Mouse (Mus musculus) erythroblast, embryonic 14.5 days (primary cell): Measurements from ENCODE around the gene Il9r. TPM values are rescaled to one million over a fixed set of nuclear protein-coding genes. Genes with fewer than 3 reads are reported as not detected.

ENCODE experiments used
- H3K27me3 ChIP-seq: 2 replicates; pipeline ENCODE4 v1.6.1; 2012; ENCODE audit warnings: inconsistent platforms; ENCODE audit not compliant: control insufficient read depth
- H3K36me3 ChIP-seq: 2 replicates; pipeline ENCODE4 v1.6.1; 2012; ENCODE audit warnings: mild to moderate bottlenecking, inconsistent platforms; ENCODE audit not compliant: control insufficient read depth
- H3K4me1 ChIP-seq: 2 replicates; pipeline ENCODE4 v1.6.1; 2012; ENCODE audit warnings: inconsistent platforms; ENCODE audit not compliant: control insufficient read depth
- H3K4me3 ChIP-seq: replicated peaks from 2 replicates; pipeline ENCODE3; 2012; ENCODE audit warnings: moderate library complexity, mild to moderate bottlenecking, inconsistent platforms
- H3K9me3 ChIP-seq: 2 replicates; pipeline ENCODE4 v1.6.1; 2012; ENCODE audit warnings: low read length, inconsistent platforms, mixed read lengths; ENCODE audit not compliant: control insufficient read depth
- GATA1 ChIP-seq: IDR thresholded peaks from 2 replicates; pipeline ENCODE4 v1.6.1; 2012; ENCODE audit warnings: low read length, inconsistent platforms, mixed read lengths
- TAL1 ChIP-seq: IDR thresholded peaks from 3 replicates; pipeline ENCODE4 v1.6.1; 2012; ENCODE audit warnings: low read length, inconsistent platforms, mixed read lengths
- polyA plus RNA-seq: library from polyadenylated mRNA; stranded (reverse); fragments of >175 nt; gene quantifications from 2 replicates; pipeline ENCODE4 v1.2.3, GENCODE M21; 2012

Gene Il9r
- polyA plus RNA-seq, 1 experiment = not detected

DNA sequence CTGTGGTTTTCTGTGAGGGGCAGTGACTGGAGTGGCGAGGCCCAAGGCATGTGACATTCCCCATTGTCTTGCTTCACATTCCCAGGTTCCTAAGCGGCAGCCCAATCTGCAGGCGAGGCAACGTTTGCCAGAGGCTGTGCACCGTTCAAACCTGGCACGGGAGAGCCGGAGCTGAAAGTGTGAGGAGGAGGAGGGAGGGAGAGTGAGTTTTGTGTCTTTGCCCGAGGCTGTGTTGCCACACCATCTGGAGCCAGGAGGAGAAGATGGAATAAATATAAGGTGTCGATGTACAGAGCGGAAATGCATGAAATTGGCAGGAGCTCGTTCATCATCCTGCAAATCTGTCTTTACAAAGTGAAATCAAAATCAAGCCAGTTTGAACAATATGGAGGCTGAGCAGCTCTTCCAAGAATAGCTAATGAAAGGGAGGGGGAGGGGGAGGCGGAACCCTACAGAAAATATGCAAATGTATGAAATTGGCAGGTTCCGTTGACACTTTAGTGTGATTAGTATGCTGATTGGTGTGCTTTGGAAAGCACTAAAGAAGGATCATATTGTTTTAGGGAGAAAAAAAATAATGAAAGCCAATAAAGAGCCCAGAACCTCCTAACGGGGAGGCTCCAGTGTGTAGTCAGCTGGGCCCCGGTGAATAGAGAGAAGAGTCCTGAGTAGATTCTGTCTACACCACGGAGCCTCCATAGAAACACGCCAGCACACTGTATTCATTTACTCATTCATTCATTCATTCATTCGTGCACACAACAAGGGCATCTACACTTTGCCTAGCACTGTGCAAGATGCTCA, 42.1 kb downstream of the Il9r start:
- no peak overlapping the region for H3K4me3 ChIP-seq
- peaks cover 4% of the 10 kb centered on the region for H3K4me1 ChIP-seq
- H3K36me3 ChIP-seq = no peaks in the 10 kb centered on the region
- H3K27me3 ChIP-seq = peaks cover 23% of the 10 kb centered on the region
- TF ChIP-seq TAL1 (no peak), GATA1 (no peak)
- no peaks in the 10 kb centered on the region for H3K9me3 ChIP-seq

DNA sequence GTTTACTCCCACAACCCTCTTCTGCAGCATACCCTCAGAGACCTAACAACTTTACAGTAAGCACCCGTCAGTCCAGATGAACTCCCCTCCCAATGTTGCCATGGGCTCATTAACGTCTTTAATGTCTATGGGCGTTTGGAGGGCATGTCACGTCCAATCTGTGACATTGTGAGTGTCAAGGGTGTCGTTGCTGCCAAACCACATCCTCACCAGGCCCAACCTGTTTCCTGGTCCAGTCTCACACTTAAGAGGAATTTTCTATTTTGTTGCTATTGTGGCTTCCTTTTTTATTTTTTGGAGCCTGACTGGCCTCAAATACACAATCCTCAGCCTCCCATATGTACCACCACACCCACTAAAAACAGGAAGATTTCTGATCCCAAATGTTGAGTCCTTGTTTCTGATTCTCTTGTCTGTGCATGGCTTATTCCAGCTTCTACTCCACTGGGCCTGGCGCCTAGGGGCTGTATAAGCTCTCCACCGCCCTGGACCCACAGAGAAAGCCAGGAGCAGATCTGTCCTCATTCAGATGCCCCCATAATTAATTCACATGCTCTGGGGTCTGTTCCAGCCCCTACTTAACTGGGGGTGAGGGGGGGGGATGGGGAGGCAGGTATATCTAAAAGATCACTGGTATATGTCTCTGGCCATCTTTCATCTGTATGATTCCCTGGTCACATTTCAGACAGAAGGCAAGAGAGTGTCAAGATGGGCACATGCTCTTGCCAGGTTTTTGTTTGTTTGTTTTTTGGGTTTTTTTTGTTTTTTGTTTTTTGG, 43.0 kb downstream of the Il9r start:
- H3K27me3 ChIP-seq = peaks cover 19% of the 10 kb centered on the region
- TF ChIP-seq GATA1 = no peak
- no peak for TF ChIP-seq TAL1
- H3K4me1 ChIP-seq = peaks cover under 1% of the 10 kb centered on the region
- no peaks in the 10 kb centered on the region for H3K36me3 ChIP-seq
- H3K4me3 ChIP-seq = no peak overlapping the region
- no peaks in the 10 kb centered on the region for H3K9me3 ChIP-seq

- Histone ChIP-seq H3K36me3 (no peaks in the 10 kb centered on the region), H3K27me3 (no peaks in the 10 kb centered on the region), H3K9me3 (no peaks in the 10 kb centered on the region), H3K4me3 (no peak overlapping the region), H3K4me1 (no peaks in the 10 kb centered on the region)
- no peak for TF ChIP-seq TAL1
- no peak for TF ChIP-seq GATA1
These were observed 46.9 kb downstream of the Il9r start for GRCm38 (mm10) chr11:32153216-32153615.

DNA sequence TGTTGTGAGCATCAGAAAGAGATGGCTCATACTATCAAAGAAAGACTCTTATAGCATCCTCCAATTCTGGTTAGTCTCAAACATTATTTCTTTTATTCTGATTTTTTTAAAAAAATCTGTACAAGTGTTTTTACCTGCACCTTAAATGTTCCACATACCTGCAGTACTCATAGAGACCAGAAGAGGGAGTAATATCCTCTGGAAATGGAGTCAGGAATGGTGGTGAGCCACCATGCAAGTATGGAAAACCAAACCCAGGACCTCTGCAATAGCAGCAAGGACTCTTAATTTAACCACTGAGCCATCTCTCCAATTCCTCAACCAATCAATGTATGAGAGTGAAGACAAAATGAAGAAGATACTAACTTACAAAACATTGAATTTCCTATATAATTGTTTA, 47.3 kb downstream of the Il9r start:
- Histone ChIP-seq H3K36me3 (no peaks in the 10 kb centered on the region), H3K27me3 (no peaks in the 10 kb centered on the region), H3K4me3 (no peak overlapping the region), H3K9me3 (no peaks in the 10 kb centered on the region), H3K4me1 (no peaks in the 10 kb centered on the region)
- no peak for TF ChIP-seq TAL1
- TF ChIP-seq GATA1 = no peak

DNA sequence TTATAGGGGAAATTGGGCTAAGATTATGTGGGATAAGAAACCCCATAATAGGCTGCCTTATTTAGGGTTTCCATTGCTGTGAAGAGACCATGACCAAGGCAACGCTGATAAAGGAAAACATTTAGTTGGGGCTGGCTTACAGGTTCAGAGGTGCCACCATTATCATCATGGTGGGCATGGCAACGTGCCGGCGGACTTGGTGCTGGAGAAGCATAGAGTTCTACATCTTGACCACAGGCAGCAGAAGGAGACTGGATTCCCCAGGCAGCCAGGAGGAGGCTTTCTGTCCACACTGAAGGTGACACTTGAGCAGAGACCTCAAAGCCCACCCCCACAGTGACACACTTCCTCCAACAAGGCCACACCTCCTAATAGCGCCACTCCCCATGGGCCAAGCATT, 48.8 kb downstream of the Il9r start:
- TF ChIP-seq TAL1 (no peak), GATA1 (no peak)
- no peaks in the 10 kb centered on the region for H3K9me3 ChIP-seq

DNA sequence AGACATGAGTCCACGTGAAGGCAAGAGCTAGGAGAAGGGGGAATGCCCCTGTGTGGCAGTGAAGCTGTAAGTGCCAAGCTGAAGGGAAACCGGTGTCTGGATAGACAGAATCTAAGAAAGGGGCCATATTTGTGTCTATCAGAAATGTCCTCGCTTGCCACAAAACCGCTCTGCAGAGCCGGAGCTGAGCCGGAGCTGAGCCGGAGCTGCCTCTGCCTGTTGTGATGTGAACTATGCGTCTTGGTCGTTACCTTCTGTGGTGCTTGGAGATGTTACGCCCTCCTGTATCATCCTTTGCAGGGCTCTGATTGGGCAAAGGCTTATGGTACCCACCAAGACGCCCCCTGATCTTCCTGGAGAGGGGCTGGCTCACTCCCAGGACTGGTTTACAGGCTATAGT, 50.5 kb downstream of the Il9r start:
- H3K27me3 ChIP-seq = no peaks in the 10 kb centered on the region; the same call in 1 of the 2 replicates
- H3K36me3 ChIP-seq = no peaks in the 10 kb centered on the region
- no peak overlapping the region for H3K4me3 ChIP-seq
- H3K4me1 ChIP-seq = no peaks in the 10 kb centered on the region
- H3K9me3 ChIP-seq = no peaks in the 10 kb centered on the region
- TF ChIP-seq GATA1 (no peak), TAL1 (no peak)

More for the DNA sequence above, 48.8 kb downstream of the Il9r start:
- no peaks in the 10 kb centered on the region; the same call in 1 of the 2 replicates for H3K27me3 ChIP-seq
- no peaks in the 10 kb centered on the region for H3K36me3 ChIP-seq
- no peak overlapping the region for H3K4me3 ChIP-seq
- H3K4me1 ChIP-seq = no peaks in the 10 kb centered on the region

DNA sequence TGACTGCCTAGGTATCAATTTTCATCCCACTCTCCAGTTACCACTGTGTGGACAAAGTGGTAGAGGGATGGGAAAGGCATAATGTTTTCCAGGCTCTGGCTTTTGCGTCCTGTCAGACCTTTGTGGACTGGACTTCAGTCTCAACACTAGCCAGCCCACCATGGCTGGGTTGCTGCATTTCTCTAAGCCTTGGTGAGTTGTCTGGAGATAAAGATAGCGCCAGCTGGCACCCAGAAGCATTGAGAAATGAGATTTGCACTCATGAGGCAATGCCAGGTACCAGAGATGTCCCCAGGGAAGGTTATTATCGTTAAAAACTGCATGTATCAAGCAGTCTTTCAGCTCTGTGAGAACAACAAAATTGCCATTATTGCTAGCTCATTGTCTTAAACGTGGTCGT, 57.3 kb downstream of the Il9r start:
- no peaks in the 10 kb centered on the region for H3K4me1 ChIP-seq
- H3K4me3 ChIP-seq = no peak overlapping the region
- no peaks in the 10 kb centered on the region for H3K36me3 ChIP-seq
- no peaks in the 10 kb centered on the region; the same call in 1 of the 2 replicates for H3K27me3 ChIP-seq
- TF ChIP-seq GATA1 (no peak), TAL1 (no peak)
- no peaks in the 10 kb centered on the region for H3K9me3 ChIP-seq

DNA sequence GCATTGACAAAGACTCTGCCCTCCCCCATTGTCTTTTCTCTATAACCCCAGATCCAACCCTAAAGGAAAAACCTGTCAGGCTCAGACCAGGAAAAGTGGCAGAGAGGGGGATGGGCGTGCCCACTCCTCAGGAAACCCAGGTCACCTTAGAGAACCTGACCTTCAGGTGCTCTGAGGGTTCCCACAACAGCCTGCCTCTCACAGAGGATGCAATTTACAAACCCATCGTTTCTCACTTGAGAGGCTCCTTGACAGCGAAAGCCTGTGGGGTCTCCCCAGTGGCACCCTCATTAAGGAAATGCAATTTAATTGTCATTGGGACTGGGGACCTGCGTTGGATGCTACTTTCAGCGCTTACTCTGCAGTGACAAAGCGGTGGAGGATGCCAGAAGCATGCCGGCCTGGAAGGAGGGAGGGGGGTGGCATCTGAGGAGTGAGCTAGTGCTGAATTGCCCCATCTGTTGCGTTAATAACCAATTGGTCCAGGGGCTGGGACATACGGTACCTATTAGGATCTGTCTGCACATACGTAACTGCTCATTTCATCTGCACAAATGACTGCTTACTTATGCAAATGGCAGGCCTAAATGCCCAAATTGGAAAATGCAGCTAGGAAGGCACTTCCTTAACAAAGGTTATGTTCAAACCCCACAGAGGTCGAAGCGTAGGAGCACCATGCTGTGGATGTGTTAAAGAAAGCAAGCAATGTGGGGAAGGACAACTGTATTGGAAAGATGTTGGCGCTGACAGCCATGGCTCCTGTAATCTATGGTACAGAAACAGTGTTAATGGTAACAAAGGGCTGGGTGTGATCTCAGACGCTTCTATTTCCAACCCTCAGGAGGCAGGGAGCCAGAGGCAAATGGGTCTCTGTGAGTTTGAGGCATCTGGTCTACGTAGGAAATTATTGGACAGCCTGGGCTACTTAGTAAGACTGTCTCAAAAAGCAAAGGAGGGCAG, 58.2 kb downstream of the Il9r start:
- H3K27me3 ChIP-seq = no peaks in the 10 kb centered on the region
- no peak for TF ChIP-seq GATA1
- TF ChIP-seq TAL1 = no peak
- no peaks in the 10 kb centered on the region for H3K4me1 ChIP-seq
- no peaks in the 10 kb centered on the region for H3K36me3 ChIP-seq
- H3K4me3 ChIP-seq = no peak overlapping the region
- H3K9me3 ChIP-seq = no peaks in the 10 kb centered on the region

- Histone ChIP-seq H3K4me1 (no peaks in the 10 kb centered on the region), H3K9me3 (no peaks in the 10 kb centered on the region), H3K36me3 (no peaks in the 10 kb centered on the region), H3K4me3 (no peak overlapping the region), H3K27me3 (no peaks in the 10 kb centered on the region)
- TF ChIP-seq TAL1 (no peak), GATA1 (no peak)
These were observed 59.0 kb downstream of the Il9r start for GRCm38 (mm10) chr11:32141034-32141433.
